Mouse (Mus musculus) bone marrow macrophage, adult 2 months (primary cell): ENCODE measurements around the gene Sspo. TPM values are rescaled to one million over a fixed set of nuclear protein-coding genes. Genes with fewer than 3 reads are reported as not detected.

Source experiments
- H3K27ac ChIP-seq: 2 replicates; pipeline ENCODE4 v1.5.1; 2012; ENCODE audit warnings: low read depth, low read length; ENCODE audit not compliant: insufficient read depth
- H3K4me1 ChIP-seq: 2 replicates; pipeline ENCODE4 v1.6.1; 2012; ENCODE audit warnings: low read length; ENCODE audit not compliant: control insufficient read depth, insufficient read depth
- H3K4me3 ChIP-seq: 2 replicates; pipeline ENCODE4 v1.5.1; 2012; ENCODE audit warnings: mild to moderate bottlenecking, low read length, moderate library complexity; ENCODE audit not compliant: insufficient read depth
- CTCF ChIP-seq: IDR thresholded peaks from 2 replicates; pipeline ENCODE4 v1.5.1; 2012; ENCODE audit warnings: low read depth, mild to moderate bottlenecking, low read length, moderate library complexity
- POLR2A ChIP-seq: IDR thresholded peaks from 2 replicates; pipeline ENCODE4 v1.6.1; 2012; ENCODE audit warnings: mild to moderate bottlenecking, low read depth, low read length, borderline replicate concordance
- polyA plus RNA-seq: library from polyadenylated mRNA; stranded (reverse); fragments of >200 nt; gene quantifications from 2 replicates; pipeline ENCODE4 v1.2.4, GENCODE M21; 2012; ENCODE audit not compliant: missing spikeins, insufficient read depth, insufficient read length

Gene Sspo
- polyA plus RNA-seq, 1 experiment = 0.11 TPM

GRCm38 (mm10) chr6:48470739-48471138 is 22.7 kb downstream of the Sspo start:
- no peaks in the 10 kb centered on the region for H3K4me1 ChIP-seq
- no peak overlapping the region for H3K27ac ChIP-seq
- TF ChIP-seq CTCF (no peak), POLR2A (no peak)
- no peak overlapping the region for H3K4me3 ChIP-seq

GRCm38 (mm10) chr6:48478446-48478845 is 30.4 kb downstream of the Sspo start:
- Histone ChIP-seq H3K4me3 (no peak overlapping the region), H3K4me1 (no peaks in the 10 kb centered on the region), H3K27ac (no peak overlapping the region)
- TF ChIP-seq CTCF (no peak), POLR2A (no peak)

DNA sequence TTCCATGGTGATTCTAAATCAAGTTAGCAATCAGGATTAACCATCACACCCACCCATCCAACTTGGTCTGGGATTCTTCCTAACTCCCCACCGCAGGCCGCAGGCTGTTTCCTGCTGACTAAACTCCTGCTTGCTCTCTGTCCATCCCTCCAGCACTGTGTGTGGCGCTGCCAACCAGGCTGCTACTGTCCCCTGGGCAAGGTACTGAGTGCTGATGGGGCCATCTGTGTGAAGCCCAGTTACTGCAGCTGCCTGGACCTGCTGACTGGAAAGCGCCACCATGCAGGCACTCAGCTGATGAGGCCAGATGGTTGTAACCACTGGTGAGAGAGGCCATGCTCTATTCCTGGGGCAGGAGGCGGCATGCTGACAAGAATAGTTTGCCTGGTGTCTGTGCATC is 34.5 kb downstream of the Sspo start:
- H3K27ac ChIP-seq = no peak overlapping the region
- H3K4me3 ChIP-seq = no peak overlapping the region
- TF ChIP-seq POLR2A (no peak), CTCF (no peak)
- no peaks in the 10 kb centered on the region for H3K4me1 ChIP-seq

DNA sequence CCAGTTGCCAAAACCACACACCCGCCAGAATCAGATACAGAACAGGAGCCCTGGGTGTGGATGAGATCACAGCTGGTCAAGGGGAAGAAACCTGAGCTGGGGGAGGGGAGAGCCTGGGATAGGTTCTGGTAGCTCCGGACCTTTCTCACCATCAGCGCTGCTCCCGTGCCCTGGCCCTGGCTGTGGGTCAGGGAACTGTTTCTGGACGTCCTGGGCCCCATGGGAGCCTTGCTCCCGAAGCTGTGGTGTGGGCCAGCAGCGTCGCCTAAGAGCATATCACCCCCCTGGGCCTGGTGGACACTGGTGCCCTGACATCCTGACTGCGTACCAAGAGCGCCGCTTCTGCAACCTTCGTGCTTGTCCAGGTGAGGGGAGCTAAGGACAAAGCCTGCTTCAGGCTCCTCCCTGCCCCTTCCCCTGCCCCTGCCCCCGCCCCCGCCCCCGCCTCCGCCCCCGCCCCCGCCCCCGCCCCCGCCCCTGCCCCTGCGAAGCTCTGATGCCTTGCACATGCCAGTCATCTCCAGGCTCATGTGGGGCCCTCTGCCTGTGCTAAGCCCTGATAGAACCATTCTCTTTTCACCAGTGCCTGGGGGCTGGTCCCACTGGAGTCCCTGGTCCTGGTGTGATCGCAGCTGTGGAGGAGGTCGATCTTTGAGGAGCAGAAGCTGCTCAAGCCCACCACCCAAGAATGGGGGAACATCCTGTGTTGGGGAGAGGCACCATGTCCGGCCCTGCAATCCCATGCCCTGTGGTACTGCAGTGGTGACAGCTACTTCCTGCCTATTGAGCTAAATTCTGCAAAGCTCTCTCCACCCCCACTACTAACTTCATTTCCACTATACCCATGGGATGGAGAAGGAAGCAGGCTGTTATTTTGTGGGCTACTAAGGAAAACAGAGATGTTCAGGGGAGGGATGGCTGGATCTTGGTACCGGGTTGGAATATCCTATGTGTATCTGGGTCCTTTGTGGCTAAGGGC is 40.0 kb downstream of the Sspo start:
- no peak for TF ChIP-seq POLR2A
- no peak for TF ChIP-seq CTCF
- Histone ChIP-seq H3K4me3 (no peak overlapping the region), H3K4me1 (no peaks in the 10 kb centered on the region), H3K27ac (no peak overlapping the region)

DNA sequence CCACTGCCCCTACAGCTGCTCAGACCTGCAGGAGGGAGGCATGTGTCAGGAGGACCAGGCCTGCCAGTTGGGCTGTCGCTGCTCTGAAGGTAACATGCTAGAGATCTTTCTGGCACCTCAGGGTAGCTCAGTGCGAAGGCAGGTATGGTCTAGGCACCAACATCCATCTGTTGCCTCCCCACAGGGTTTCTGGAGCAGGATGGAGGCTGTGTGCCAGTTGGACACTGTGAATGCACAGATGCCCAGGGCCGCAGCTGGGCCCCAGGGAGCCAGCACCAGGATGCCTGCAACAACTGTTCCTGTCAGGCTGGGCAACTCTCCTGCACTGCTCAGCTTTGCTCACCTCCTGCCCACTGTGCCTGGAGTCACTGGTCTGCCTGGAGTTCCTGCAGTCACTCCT is 41.7 kb downstream of the Sspo start:
- Histone ChIP-seq H3K27ac (no peak overlapping the region), H3K4me1 (no peaks in the 10 kb centered on the region), H3K4me3 (no peak overlapping the region)
- TF ChIP-seq CTCF (no peak), POLR2A (no peak)

DNA sequence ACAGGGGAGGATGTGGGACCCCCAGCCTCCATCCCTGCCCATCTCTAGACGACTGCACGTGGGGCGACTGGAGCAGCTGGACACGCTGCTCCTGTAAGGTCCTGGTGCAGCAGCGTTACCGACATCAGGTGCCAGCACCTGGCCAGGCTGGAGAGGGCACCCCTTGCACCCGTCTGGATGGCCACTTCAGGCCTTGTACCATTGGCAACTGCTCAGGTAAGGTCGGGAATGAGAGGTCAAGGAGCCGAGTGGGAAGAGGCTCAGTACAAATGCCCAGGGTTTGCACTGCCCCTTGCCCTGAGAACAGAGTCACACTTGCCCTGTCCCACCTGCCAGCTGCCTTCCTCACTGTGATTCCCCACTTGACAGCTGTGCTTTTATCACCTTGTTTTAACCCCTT is 43.3 kb downstream of the Sspo start:
- no peak overlapping the region for H3K4me3 ChIP-seq
- no peak for TF ChIP-seq POLR2A
- no peak for TF ChIP-seq CTCF
- no peak overlapping the region for H3K27ac ChIP-seq
- H3K4me1 ChIP-seq = no peaks in the 10 kb centered on the region

- TF ChIP-seq CTCF (no peak), POLR2A (no peak)
- H3K4me3 ChIP-seq = no peak overlapping the region
- no peak overlapping the region for H3K27ac ChIP-seq
- H3K4me1 ChIP-seq = no peaks in the 10 kb centered on the region
Observed at GRCm38 (mm10) chr6:48493136-48493730, 45.2 kb downstream of the Sspo start.

GRCm38 (mm10) chr6:48497521-48497920 is 49.5 kb downstream of the Sspo start:
- no peak overlapping the region for H3K4me3 ChIP-seq
- TF ChIP-seq CTCF = no peak
- no peak for TF ChIP-seq POLR2A
- no peak overlapping the region for H3K27ac ChIP-seq
- H3K4me1 ChIP-seq = no peaks in the 10 kb centered on the region

DNA sequence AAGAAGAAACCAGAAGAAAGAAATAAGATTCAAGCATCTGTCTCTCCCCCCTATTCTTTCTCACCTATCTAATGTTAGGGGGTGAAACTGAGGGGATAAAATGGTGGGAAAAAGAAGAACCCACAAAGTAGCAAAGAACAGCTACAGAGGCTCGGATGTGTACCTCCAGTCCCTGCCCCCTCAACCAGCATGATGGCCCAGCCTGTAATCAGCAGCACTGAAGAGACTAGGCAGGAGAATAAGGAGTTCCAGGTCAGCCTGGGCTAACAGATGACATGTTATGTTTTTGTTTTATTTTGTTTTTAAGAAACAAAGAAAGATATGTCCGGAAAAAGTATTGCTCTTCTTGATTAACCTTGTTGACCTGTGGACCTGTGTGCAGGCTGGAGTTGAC is 55.8 kb downstream of the Sspo start:
- Histone ChIP-seq H3K4me1 (peaks cover 5% of the 10 kb centered on the region; the same call in 1 of the 2 replicates), H3K27ac (no peak overlapping the region), H3K4me3 (no peak overlapping the region; the same call in 1 of the 2 replicates)
- no peak for TF ChIP-seq POLR2A
- TF ChIP-seq CTCF = no peak

GRCm38 (mm10) chr6:48504241-48504854 is 56.3 kb downstream of the Sspo start:
- peak overlapping the region; percentile 82 for H3K4me3 ChIP-seq
- peaks cover 5% of the 10 kb centered on the region; the same call in 1 of the 2 replicates for H3K4me1 ChIP-seq
- no peak for TF ChIP-seq POLR2A
- TF ChIP-seq CTCF = 0 out of 2 replicates have a peak, but pooled peaks have one; percentile 10
- H3K27ac ChIP-seq = peak overlapping the region; percentile 49
